Mouse (Mus musculus): Measurements from ENCODE around the gene Lhfp.

- TF ChIP-seq CTCF (IDR thresholded peaks at IDR 0.05; ENCODE audit: low read depth, low read length) (no peak), POLR2A (IDR thresholded peaks at IDR 0.05; ENCODE audit: borderline replicate concordance, low read depth, low read length) (no peak)
These were observed 48.0 kb upstream of the Lhfp start for GRCm38 (mm10) chr3:52993296-52993695.
